Mouse (Mus musculus) liver, embryonic 12.5 days (tissue): ENCODE data around the gene Vipas39. TPM values are rescaled to one million over a fixed set of nuclear protein-coding genes. Genes with fewer than 3 reads are reported as not detected.
"Not testable (repeated sequence)": the region's sequence is repeated elsewhere in the genome, so short reads cannot be mapped to it uniquely, and the experiment has no call there.

Experiments used
- ATAC-seq: fragments of 200-750 bp; cut with Nextera tagmentation; 2 replicates; pipeline ENCODE4 v1.8.0; 2017; ENCODE audit warnings: moderate number of reproducible peaks, mild to moderate bottlenecking, moderate library complexity
- H3K27ac ChIP-seq: fragments of 300-500 bp; sonication (generic); 2 replicates; pipeline ENCODE4 v1.5.1; 2016; ENCODE audit warnings: mild to moderate bottlenecking
- H3K27me3 ChIP-seq: fragments of 300-500 bp; sonication (generic); replicated peaks from 2 replicates; pipeline ENCODE4 v1.6.1; 2016; ENCODE audit warnings: mild to moderate bottlenecking, moderate library complexity
- H3K36me3 ChIP-seq: fragments of 300-500 bp; sonication (generic); 2 replicates; pipeline ENCODE4 v1.6.1; 2016; ENCODE audit warnings: mild to moderate bottlenecking, moderate library complexity
- H3K4me1 ChIP-seq: fragments of 300-500 bp; sonication (generic); 2 replicates; pipeline ENCODE4 v1.6.1; 2016
- H3K4me2 ChIP-seq: fragments of 300-500 bp; sonication (generic); 2 replicates; pipeline ENCODE4 v1.6.1; 2016; ENCODE audit warnings: mild to moderate bottlenecking, moderate library complexity
- H3K4me3 ChIP-seq: fragments of 300-500 bp; sonication (generic); 2 replicates; pipeline ENCODE4 v1.5.1; 2016; ENCODE audit warnings: mild to moderate bottlenecking, moderate library complexity
- H3K9ac ChIP-seq: fragments of 300-500 bp; sonication (generic); 2 replicates; pipeline ENCODE4 v1.6.1; 2016; ENCODE audit warnings: mild to moderate bottlenecking, moderate library complexity
- H3K9me3 ChIP-seq: fragments of 300-500 bp; sonication (generic); replicated peaks from 2 replicates; pipeline ENCODE4 v1.6.1; 2016; ENCODE audit warnings: mild to moderate bottlenecking, moderate library complexity
- WGBS: fragments of 180-500 bp; shearing (Covaris S2); methylation state at CpG from one replicate; pipeline ENCODE4 v1.1.7; 2016; ENCODE audit not compliant: insufficient replicate concordance; 5-methylcytosine and 5-hydroxymethylcytosine counted together
- polyA plus RNA-seq: library from polyadenylated mRNA; unstranded; fragments of >200 nt; fragmentation: Nextera tagmentation; extraction: Ambion mirVana; gene quantifications from 2 replicates; pipeline ENCODE4 v1.2.1, GENCODE M21; 2016

Vipas39 gene
- polyA plus RNA-seq, result 11.6 and 13.6 TPM in 2 replicates

DNA sequence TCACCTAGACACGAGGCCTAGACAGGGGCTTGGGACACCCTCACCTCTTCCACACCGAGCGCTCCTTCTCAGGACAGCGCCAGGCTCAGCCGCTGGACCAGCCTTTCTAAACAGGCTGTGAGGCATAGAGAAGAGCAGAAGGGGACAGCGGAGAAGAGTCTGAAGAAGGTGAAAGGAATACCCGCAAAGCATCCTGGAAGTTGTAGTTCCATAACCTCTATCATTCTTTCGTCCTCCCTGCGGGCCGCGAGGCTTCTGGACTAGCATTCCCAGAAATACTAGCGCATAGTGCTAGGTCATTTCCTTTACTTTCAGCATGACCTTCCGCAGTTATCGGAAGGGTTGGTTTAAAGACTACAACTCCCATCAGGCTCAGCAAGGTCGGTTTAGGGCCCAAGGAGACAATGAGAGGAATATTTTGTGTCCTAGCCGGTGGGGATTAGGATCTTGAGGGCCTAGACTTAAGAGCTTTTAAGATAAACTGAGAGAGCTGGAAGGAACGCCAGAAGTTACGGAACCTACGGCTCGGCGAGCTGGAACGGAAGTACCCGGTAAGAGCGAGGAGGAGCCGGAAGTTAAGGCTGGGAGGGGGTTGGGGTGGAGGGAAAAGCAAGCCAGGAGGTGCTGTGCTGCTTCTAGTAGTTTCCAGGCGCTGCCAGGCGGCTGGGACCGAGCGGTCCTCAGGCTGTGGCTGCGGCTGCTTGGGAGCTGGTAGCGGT, at the start of gene Vipas39, which contains the start of gene Ahsa1:
TSS of gene Vipas39 (minus strand) at position 149 of the 719 bp plus-strand sequence.
TSS of gene Ahsa1 (plus strand) at position 372 of the 719 bp plus-strand sequence.
- Histone ChIP-seq H3K27me3 (no peaks in the 10 kb centered on the region), H3K4me3 (peak within 1 kb of the TSS; percentile 88), H3K9ac (peak within 1 kb of the TSS; percentile 92), H3K9me3 (no peaks in the 10 kb centered on the region), H3K4me1 (peaks cover 28% of the 10 kb centered on the region), H3K36me3 (peaks cover 53% of the 10 kb centered on the region), H3K27ac (peak within 1 kb of the TSS; percentile 93), H3K4me2 (peak within 1 kb of the TSS; percentile 79)
- WGBS, result under 1% methylated on average over 31 of the region's 31 CpGs
- peak; percentile 96 for ATAC-seq

DNA sequence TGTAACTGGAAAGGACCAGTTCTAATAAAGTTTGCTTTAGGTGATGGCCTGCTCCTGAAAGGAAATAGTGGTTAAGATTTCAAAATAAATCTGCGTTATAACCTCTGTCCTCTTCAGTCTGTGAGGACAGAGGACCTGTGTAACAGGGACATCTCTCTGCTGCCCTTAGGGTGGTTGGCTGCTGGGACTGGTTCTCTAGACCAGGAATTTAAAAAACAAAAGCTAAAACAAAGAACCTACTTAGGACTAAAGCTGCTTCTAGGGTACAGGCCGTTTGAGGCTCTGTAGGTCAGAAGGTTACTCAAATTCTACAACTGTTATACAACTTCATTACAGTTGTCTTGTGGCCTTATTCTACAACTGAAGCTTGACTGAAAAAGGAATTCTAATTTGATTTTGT, 47.0 kb upstream of the Vipas39 start:
- H3K27me3 ChIP-seq, result no peaks in the 10 kb centered on the region
- H3K9ac ChIP-seq, result no peak overlapping the region
- no peak for ATAC-seq
- H3K4me1 ChIP-seq, result no peaks in the 10 kb centered on the region
- H3K27ac ChIP-seq, result no peak overlapping the region
- no peak overlapping the region for H3K4me2 ChIP-seq
- H3K36me3 ChIP-seq, result peaks cover 36% of the 10 kb centered on the region
- H3K9me3 ChIP-seq, result no peaks in the 10 kb centered on the region
- no peak overlapping the region for H3K4me3 ChIP-seq
- 74% methylated on average over 2 of the region's 2 CpGs for WGBS

DNA sequence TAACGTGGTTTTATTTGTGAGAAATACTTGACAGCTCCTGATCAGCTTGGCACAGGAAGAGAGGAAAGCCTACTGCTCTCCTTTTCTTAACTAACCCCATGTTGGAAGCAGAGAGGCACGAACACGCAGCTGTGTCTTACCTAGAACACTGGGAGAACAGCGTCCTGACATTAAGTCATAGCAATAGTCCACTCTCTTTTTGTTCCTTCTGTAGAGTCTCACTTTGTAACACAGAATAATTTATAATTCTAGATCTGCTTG, 40.5 kb upstream of the Vipas39 start:
- H3K4me1 ChIP-seq, H3K9ac ChIP-seq, H3K27me3 ChIP-seq, H3K27ac ChIP-seq, H3K9me3 ChIP-seq, ATAC-seq, H3K4me3 ChIP-seq, H3K4me2 ChIP-seq: not testable (repeated sequence)
- WGBS, result 76% methylated on average over 4 of the region's 4 CpGs
- H3K36me3 ChIP-seq, result peaks cover 25% of the 10 kb centered on the region

DNA sequence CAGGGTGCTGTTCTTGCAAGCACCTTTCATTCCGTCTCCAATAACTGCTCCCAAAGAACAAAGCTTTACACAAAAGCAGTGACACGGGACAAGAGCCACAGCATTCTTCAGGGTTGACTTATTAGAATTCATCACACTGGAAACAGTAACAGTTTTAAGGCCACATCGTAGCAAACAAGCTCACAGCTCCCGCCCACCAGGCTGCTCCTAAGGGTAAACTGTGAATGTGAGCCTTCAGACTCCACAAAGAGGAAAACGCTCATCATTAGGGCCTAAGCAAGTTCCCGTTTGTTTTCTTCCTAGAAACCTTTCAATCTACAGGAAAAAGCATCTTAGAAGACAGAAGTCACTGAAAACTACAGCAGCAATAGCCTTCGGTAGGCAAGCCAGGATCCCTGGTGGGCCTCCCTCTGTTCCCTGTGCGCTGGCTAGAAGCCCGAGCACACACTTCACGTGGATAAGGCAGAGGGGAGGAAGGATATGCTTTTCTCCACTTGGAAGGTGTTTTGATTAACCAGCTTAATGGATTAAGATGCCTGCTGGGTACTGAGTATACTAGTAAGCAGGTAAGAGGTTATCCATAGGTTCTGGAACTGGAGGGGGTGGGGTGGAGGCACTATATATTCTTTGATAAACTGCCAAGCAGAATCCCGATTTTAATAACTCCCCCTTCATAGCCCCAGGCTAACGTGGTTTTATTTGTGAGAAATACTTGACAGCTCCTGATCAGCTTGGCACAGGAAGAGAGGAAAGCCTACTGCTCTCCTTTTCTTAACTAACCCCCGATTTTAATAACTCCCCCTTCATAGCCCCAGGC, 39.9 kb upstream of the Vipas39 start:
- no peak overlapping the region for H3K27ac ChIP-seq
- H3K27me3 ChIP-seq, result peaks cover 13% of the 10 kb centered on the region
- peaks cover 25% of the 10 kb centered on the region for H3K36me3 ChIP-seq
- no peak overlapping the region for H3K9ac ChIP-seq
- H3K9me3 ChIP-seq, result no peaks in the 10 kb centered on the region
- no peak overlapping the region for H3K4me3 ChIP-seq
- ATAC-seq, result no peak
- no peaks in the 10 kb centered on the region for H3K4me1 ChIP-seq
- 42% methylated on average over 13 of the region's 13 CpGs for WGBS
- H3K4me2 ChIP-seq, result no peak overlapping the region

DNA sequence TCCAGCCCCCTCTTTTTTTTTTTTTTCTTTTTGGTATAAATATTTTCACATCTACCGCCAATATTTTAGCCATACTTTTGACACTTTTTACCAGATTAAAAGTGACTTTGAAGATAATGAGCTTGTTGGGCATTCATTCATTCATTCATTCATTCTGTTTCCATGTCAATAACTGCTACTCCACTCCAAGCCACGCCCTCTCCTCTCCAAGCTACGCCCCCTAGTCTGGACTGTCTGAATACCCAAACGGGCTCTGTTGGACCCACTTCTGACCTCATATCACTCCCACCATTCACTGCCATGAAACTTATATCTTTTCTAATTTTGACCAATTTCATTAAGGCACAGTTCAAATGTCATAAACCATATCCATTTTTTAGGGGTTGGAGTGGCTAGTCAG, 35.1 kb upstream of the Vipas39 start:
- 43% methylated on average over 4 of the region's 4 CpGs for WGBS
- Histone ChIP-seq H3K4me3 (no peak overlapping the region), H3K9ac (no peak overlapping the region), H3K4me1 (peaks cover 15% of the 10 kb centered on the region), H3K9me3 (no peaks in the 10 kb centered on the region), H3K36me3 (no peaks in the 10 kb centered on the region), H3K27me3 (peaks cover 42% of the 10 kb centered on the region), H3K27ac (no peak overlapping the region), H3K4me2 (no peak overlapping the region)
- ATAC-seq, result no peak

DNA sequence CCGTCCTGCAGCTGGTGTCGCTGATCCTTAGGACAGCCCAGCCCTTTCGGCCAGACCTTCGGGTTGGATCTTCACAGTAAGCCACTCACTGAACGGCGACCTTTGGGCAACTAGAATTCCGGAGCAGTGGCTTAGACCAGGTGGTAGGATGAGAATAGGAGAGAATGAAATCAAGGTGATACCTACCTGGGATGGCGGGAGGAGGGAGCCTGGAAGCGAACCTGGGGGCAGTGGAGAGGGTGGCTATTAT, 34.3 kb upstream of the Vipas39 start:
- Histone ChIP-seq H3K27me3 (peaks cover 42% of the 10 kb centered on the region), H3K4me1 (peaks cover 15% of the 10 kb centered on the region), H3K9ac (peak overlapping the region; percentile 65), H3K27ac (no peak overlapping the region), H3K4me2 (peak overlapping the region; percentile 94), H3K4me3 (peak overlapping the region; percentile 66), H3K9me3 (no peaks in the 10 kb centered on the region), H3K36me3 (no peaks in the 10 kb centered on the region)
- 0% methylated on average over 9 of the region's 9 CpGs for WGBS
- ATAC-seq, result no peak

DNA sequence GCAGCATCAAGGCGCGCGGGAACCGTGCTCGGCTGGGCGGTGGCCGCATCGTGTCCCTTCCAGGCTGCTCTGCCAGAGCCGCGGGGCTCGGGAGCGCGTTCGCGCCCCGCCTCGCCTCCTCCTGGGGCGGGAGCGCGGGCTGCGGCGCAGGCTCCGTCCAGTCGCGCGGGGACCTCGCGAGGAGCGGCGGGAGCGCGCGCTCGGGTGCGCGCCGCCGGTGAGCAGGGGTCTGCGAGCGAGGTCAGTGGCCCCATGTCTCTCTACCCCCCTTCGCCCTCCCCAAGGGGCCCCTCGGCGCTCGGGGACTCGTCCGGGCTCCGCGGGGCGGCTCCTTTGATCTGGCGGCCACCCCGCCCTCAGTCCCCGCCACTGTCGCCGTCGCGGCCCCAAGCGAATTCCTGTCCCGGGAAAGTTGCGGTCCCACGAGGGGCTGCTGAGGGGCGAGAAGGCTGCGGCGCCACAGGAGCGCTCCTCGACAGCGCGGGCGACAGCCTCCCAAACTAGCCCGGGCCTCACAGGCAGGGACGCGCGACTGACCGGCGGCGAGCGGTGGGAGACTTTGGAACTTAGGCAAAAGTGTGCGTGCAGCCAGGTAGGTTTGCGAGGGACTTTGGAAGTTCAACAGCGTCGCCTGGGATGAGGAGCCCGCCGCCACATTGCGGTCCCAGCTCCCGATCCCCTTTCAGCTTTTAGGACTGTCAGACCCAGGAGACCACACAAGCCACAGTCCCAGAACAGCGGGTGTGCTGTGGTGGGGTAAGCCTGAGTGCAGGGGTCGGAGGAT, 33.8 kb upstream of the Vipas39 start, which contains the start of gene Ism2:
TSS of gene Ism2 (minus strand) at position 49 of the 784 bp plus-strand sequence.
- H3K9me3 ChIP-seq, result no peaks in the 10 kb centered on the region
- WGBS, result under 1% methylated on average over 82 of the region's 86 CpGs
- peak within 1 kb of the TSS; percentile 66 for H3K4me3 ChIP-seq
- ATAC-seq, result peak; percentile 65
- peak within 1 kb of the TSS; percentile 94 for H3K4me2 ChIP-seq
- no peak within 1 kb of the TSS for H3K27ac ChIP-seq
- H3K36me3 ChIP-seq, result no peaks in the 10 kb centered on the region
- peaks cover 42% of the 10 kb centered on the region for H3K27me3 ChIP-seq
- H3K9ac ChIP-seq, result peak within 1 kb of the TSS; percentile 65
- peaks cover 15% of the 10 kb centered on the region for H3K4me1 ChIP-seq

DNA sequence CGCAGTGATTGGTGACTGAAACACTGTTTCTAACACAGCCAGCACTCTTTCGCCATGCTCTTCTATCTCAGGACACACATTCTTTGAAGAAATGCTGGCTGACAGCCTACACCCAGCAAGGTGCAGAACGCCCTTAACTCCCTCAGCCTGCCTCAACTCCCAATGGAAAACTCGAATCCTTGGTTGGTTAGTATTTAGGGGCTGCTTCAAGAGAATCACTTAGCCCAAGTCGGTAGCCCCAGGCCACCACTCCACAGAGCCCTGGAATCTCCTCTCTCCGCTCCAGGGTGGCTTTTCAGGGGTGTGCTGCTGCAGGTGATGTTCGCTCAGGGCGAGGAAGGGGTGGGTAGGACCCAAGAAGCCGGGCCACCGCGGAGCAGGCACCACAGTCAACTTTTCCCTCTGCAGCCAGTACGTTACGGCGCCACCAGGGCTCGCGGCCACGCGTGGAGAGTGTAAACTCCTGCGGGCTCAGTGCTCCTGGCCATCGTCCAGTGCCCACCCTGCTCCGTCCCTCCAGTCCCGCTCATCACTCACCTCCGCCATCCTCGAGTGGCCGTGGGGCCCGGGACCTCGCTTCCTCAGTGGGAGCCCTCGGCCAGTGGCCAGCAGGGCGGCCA, 33.1 kb upstream of the Vipas39 start:
- Histone ChIP-seq H3K27ac (no peak overlapping the region), H3K4me3 (peak overlapping the region; percentile 66), H3K4me1 (peaks cover 15% of the 10 kb centered on the region), H3K9ac (peak overlapping the region; percentile 65), H3K27me3 (peaks cover 42% of the 10 kb centered on the region), H3K4me2 (peak overlapping the region; percentile 94), H3K9me3 (no peaks in the 10 kb centered on the region), H3K36me3 (no peaks in the 10 kb centered on the region)
- peak; percentile 45; the same call in 1 of the 2 replicates for ATAC-seq
- WGBS, result 13% methylated on average over 29 of the region's 29 CpGs

DNA sequence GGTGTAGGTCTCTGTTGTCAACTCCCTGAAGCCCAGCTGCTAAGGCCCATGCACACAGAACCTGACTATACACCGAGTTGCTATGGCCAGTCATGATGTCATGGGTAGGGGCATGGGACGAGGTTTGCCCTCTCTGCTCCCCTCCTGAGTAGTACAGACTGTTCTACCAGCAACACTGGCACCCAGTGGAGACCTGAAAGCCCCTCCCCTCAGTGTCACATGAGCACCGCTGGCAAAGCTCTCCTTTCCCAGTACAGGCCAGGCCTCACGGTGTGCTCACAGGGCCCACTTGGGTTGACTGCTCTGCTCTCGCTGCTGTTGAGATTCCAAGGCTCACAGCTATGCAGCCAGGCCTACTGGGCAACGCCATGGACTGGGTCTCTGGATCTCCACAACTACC, 27.9 kb upstream of the Vipas39 start:
- H3K9me3 ChIP-seq, result no peaks in the 10 kb centered on the region
- H3K36me3 ChIP-seq, result no peaks in the 10 kb centered on the region
- H3K4me2 ChIP-seq, result no peak overlapping the region
- H3K9ac ChIP-seq, result no peak overlapping the region
- H3K27me3 ChIP-seq, result peaks cover 9% of the 10 kb centered on the region
- H3K27ac ChIP-seq, result no peak overlapping the region
- no peak overlapping the region for H3K4me3 ChIP-seq
- no peaks in the 10 kb centered on the region for H3K4me1 ChIP-seq
- 68% methylated on average over 6 of the region's 6 CpGs for WGBS
- ATAC-seq, result no peak

DNA sequence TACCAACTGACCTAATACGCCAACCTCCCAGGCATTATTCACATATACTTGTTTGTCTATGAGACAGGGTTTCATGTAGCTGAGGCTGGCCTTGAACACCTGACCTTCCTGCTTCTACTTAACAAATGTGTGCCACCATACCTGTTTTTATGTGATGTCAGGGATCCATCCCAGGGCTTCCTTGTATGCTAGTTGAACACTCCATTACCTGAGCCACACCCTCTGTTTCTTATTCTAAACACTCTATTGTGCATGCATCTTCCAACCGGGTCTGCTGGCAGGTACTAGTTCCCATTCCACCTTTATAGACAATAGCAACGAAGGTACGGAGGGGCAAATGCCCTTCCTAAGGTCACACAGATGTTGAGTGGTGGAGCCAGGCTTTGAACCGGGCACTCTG, 23.0 kb upstream of the Vipas39 start:
- Histone ChIP-seq H3K9ac (no peak overlapping the region), H3K27me3 (no peaks in the 10 kb centered on the region), H3K4me3 (no peak overlapping the region), H3K36me3 (no peaks in the 10 kb centered on the region), H3K9me3 (no peaks in the 10 kb centered on the region), H3K4me2 (no peak overlapping the region), H3K27ac (no peak overlapping the region), H3K4me1 (no peaks in the 10 kb centered on the region)
- WGBS, result 74% methylated on average over 5 of the region's 5 CpGs
- ATAC-seq, result no peak

DNA sequence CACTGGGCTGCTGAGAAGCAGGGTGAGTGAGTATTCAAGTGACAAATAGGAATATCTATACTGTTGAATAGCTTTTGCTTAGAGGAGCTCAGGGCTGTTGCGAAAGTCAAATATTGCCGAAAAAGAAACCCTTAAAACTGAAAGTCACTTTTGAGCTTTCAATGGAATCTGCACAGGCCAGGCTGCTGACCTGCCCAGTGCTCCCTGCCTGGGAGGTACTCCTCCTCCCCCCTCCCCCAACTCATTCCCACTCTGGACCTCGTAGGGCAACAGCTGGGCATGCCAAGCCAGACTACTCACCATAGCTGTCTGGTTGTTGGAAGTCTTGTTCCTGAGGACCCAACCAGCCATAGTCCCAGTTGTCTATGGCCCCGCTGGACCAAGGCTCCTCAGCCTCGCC, 18.7 kb upstream of the Vipas39 start:
- no peaks in the 10 kb centered on the region for H3K36me3 ChIP-seq
- no peak for ATAC-seq
- no peak overlapping the region for H3K9ac ChIP-seq
- no peak overlapping the region for H3K4me3 ChIP-seq
- H3K4me1 ChIP-seq, result 0 out of 2 replicates have a peak, but pooled peaks cover 10% of the 10 kb centered on the region
- no peaks in the 10 kb centered on the region for H3K27me3 ChIP-seq
- H3K4me2 ChIP-seq, result no peak overlapping the region
- no peak overlapping the region for H3K27ac ChIP-seq
- 64% methylated on average over 5 of the region's 5 CpGs for WGBS
- no peaks in the 10 kb centered on the region for H3K9me3 ChIP-seq
